Mouse (Mus musculus): Measurements from ENCODE around the gene Fbxw7. TPM values are rescaled to one million over a fixed set of nuclear protein-coding genes. Genes with fewer than 3 reads are reported as not detected.

Fbxw7 gene
- total RNA-seq (2021): 19.3 and 22.1 TPM in 2 replicates
- long read RNA-seq, full-length matches to known transcripts: 6 of 19 reads
- long read RNA-seq, partial matches to known transcripts: 4 of 19 reads
- long read RNA-seq, other reads (novel, unspliced or antisense): 9 of 19 reads

GRCm38 (mm10) chr3:84814762-84815381, at the start of gene Fbxw7:
Fbxw7 (plus strand) TSS chr3:84815268.
- DNase-seq: no peak

DNA sequence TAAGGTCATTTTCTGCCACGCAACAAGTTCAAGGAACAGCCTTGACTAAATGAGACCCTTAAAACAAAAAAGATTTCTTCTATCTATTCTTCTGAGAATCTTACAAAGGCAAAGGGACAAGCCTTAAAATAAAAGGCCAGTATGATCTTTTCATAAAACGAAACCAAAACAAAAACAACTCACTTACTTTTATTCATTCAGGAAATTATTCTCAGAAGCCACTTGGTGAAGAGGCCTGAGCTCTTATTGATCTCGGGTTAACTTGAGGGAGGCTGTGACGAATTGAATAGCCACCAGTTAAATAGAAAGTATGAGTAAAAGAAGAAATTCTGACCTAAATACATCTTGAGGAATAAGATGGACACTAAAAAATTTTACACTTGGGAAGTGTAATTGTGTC, 46.1 kb upstream of the Fbxw7 start:
- no peak for DNase-seq

DNA sequence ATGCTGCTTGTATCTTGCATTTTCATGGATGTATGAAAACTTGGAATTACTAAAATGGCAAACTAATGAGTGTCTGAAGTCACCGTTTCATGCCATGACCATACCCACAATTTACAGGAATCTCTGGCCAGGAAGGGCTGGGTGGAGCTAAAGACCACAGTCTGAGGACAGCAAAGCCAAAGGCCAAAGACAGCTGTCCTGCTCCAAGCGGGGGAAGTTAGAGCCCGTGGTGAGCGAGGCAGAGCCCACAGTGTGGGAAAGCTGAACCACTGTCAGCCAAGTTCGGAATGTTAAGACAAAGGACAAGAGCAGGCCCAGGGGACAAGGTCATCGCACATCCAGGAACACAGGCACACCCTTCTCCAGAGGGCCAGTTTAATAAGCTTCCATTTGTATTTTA, 45.7 kb upstream of the Fbxw7 start:
- no peak for DNase-seq

GRCm38 (mm10) chr3:84770518-84770917, 44.5 kb upstream of the Fbxw7 start:
- DNase-seq: no peak

DNA sequence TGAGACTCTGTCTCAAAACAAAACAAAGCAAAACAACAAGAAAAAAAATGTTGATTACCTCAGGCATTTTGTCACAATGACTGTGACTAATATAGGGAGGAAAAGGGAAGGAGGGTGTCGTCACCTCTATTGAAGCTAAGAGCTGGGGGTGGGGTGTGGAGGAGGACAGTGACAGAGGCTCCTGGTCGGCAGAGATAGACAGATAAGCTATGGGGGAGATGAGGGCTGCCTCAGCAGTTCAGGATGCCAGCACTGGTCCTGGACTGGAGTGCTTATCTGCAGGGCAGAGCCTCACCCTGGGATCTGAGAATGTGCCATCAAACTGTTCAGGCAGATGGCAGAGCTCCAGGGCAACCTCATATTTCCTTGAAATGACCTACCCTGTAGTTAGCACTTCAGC, 43.1 kb upstream of the Fbxw7 start:
- no peak for DNase-seq

DNA sequence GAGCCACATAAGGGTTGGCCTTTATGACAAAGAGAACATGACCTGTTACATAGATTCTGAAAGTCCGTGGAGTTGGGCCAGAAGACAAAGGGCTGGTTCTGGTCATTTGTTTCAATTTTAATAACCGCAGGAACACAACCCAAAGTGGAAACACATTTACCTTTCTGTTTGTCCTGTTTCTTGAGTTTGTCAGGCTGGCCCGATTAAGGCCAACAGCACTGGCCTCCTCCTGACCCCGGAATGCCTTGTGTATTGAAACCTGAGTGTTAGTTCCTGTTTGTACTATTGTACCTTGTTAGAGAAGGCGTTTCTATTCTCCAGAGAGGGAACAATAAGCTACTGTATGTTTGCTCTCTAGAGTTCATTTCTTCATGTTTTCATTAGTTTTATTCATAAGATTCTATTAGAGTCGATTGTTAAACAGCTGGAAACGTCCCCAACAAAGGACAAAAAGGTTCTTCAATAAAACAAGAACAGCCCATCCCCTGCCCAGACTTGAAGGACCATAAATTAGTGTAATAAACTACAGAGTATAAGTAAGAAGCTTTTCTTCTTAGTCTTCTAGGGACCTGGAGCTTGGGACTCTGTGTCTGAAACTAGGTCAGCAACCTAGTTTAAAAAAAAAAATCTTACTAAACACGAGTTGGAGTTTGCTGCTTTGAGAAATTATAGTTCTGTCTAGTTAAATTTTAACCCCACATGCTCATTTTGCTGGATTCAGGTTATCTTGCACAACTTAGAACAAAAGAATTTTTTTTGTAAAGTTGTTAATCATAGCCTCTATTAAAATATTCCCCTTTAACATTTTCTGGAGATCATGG, 40.6 kb upstream of the Fbxw7 start:
- no peak for DNase-seq

DNA sequence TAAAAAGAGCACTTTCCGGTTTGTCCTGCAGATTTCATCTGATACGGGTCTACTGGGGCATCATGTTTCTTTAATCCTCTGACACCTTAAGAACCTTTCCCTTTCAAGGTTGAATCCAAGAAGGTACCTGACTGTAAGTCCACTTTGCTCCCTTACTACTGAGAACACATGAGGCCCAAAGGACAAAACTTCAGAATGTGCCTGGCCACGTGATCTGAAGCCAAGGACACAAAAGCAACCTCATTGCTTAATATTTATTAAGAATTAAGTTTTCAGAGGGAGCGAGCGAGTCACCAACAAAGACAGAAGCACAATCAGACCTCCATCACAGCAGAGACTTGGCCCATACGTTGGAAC, 40.0 kb upstream of the Fbxw7 start:
- no peak for DNase-seq

DNA sequence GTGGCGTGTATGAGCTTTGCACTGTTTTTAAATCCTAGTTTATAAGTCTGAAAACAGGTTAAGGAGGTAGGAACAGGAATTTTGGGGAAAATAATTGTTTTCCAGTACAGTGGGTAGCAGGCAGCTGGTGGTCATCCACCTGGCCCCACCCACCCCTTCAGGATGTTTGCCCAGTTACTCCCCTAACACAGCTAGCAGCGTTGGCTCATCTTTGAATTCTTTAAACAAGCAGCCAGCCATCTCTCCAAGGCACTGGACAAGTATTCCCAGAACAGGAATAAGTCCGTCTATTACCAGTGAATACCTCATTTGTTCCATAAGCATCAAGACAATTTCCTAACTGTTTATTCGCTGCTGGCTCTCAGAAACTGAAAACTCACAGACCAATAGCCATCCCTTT, 39.5 kb upstream of the Fbxw7 start:
- no peak for DNase-seq

DNA sequence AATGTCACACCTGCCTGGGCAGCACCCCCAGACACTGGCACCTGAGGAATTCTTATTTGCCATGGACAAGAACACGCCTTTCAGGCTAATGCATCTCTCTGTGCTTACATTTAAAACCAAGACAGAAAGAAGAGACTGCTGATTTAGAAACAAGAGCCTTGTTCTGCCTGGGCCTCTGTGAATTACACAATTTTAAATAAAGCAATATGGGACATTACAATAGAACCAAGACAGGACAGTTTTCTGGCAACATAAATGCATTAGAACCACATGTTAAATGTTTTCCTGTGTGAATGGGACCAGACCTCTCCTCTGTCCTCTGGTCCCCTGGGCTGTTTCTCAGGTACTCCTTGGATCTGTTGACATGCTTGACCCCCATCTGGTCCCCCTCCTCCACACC, 39.0 kb upstream of the Fbxw7 start:
- DNase-seq: no peak

DNA sequence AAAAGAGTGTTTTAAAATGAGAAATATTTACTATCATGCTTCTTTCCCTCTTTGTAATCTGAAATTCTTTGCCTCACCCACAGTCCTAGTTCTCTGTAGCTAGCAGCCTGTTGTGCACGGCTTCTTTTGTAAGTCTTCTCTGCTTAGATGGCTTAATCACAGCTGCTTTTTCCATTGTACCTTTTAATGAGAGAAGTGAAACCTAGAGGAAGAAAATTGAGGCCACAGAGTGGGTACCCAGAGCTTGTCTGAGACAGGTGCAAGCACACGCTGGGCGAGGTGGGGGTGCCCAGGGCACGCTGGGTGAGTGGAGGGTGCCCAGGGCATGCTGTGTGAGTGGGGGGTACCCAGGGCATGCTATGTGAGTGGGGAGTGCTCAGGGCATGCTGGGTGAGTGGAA, 27.2 kb upstream of the Fbxw7 start:
- DNase-seq: no peak

DNA sequence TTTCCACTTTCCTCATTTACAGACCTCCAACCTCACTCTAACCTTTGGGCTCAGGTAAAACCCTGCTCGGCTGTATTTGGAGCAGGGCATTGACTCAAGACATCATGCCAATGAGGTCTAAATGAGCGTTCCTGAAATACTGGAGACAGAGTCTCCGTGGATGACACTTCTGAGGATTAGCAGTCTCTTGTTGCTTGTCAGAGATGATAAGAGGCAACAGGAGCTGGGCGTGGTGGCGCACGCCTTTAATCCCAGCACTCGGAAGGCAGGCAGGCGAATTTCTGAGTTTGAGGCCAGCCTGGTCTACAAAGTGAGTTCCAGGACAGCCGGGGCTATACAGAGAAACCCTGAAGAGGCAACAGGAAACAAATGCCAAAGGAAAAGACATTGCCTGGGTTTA, 11.0 kb upstream of the Fbxw7 start:
- DNase-seq: no peak

GRCm38 (mm10) chr3:84806206-84806605, 8.9 kb upstream of the Fbxw7 start:
- DNase-seq: no peak

GRCm38 (mm10) chr3:84807826-84808225, 7.2 kb upstream of the Fbxw7 start:
- no peak for DNase-seq

- no peak for DNase-seq
Observed at GRCm38 (mm10) chr3:84808906-84809305, 6.2 kb upstream of the Fbxw7 start.

DNA sequence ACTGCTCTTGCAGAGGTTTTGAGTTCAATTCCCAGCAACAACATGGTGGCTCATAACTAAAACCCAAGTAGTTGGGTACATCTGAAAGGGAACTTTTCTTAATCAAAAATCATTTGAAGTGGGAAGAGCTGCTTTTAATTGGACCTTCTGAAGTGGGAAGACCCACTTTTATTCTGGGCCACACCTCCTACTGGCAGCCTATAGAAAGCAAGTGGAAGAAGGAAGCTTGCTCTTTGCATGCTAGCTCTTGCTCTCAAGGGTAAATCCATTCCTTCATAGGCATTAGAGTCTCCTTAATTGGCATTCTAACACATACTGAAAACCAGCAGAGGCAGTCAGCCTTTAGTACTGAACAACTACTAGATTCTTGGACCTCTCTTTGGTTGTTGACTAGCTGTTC, 4.3 kb upstream of the Fbxw7 start:
- no peak for DNase-seq

GRCm38 (mm10) chr3:84813436-84814156, 1.5 kb upstream of the Fbxw7 start:
- no peak for DNase-seq

GRCm38 (mm10) chr3:84814157-84814761, 809 bp upstream of the Fbxw7 start:
- peak; percentile 100 for DNase-seq

DNA sequence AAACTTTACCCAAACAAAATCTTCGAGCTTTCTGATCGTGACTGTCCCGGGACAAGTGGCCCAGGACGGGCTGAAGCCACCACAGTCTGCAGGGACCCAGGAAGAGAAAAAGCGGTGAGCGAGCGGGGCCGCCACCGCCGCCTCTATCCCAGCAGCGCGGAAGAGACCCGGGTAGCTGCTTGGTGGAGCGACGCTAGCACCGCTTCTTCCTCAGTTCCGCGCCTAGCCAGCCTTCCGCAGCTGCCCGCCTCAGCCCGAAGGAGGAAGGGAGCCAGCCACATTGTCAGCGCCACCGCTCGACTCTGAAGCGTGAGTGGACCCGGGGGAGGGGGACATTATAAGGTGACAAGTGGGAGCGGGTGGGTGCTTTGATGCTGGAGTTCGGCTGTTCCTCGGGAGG, 393 bp downstream of the Fbxw7 start:
- peak; percentile 47 for DNase-seq

- DNase-seq: no peak
Observed at GRCm38 (mm10) chr3:84816951-84817350, 1.9 kb downstream of the Fbxw7 start.

DNA sequence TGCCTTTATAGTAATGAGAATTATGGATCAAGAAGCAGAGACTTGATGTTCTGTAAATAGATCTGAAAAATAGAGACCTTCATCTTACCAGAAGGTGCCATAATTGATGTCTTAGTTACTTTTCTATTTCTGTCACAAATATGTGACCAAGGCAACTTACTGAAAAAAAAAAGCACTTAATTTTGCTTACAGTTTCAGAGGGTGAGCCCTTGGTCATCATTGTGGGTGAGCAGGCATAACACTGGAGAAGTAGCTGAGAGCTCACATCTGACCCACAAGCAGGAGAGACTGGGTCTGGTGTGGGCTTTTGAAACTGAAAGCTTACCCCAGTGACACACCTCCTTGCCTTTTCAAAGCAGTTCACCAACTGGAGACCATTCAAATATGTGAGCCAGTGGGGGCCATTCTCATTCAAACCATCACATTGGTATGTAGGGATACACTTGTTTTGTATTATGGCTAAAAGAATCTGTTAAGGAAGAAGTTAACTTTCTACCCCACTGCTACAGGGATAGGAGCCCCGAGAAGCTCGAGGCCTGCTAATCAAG, 5.7 kb downstream of the Fbxw7 start:
- no peak for DNase-seq

DNA sequence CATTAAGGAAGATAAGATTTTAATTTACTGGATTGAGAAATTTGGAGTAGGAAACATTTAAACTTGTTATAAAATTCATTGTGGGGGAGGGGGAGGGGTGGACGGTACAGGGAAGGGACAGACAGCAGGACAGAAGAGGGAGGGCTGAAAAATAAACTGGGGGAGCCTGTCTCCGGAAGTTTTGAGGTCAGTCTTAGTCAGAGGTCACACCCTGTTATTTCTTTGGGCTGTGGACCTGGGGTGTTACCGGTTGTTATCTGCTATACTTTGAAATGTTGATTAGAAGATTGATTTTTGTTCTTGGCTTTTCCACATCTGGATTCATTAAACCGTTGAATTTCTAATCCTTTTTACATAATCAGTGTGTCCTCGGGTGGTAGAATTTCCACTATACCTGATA, 10.9 kb downstream of the Fbxw7 start:
- DNase-seq: no peak

DNA sequence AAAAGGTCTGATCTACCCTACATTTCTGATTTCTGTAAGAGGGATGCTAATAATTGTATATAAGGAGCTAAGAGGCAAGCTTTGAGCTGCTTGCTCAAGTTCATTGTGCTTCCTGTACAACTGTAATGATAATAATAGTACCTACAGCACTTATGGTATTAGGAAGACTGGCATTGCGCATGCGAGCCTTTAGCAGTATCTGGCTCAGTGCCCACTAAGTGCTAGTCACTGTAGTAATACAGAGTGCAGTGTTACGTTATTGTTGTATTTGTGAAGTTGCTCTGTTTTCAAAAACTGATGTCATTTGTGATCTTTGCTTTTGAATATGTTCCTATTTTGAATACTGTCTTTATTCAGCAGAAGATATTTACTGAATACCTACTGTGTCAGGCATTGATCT, 11.3 kb downstream of the Fbxw7 start:
- peak; percentile 6 for DNase-seq

DNA sequence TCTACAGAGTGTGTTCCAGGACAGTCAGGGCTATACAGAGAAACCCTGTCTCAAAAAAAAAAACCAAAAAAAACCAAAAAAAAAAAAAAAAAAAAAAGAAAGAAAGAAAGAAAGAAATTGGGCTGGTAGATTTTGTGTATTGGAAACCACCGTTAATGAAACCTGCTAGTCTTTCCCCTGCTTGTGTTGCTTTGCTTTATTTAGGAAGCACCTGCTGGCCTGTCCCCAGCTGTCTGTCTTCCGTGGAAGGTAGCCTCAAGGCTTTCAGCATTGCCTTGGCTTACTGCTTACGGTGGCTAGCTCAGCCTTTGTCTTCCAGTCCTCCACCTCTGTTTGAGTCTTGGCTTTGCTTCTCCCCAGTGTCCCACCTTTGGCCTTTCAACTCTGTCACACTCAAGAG, 11.9 kb downstream of the Fbxw7 start:
- no peak for DNase-seq
